Comparison of ENCODE assay signal across 8 mouse cellular contexts in the genomic region with DNA sequence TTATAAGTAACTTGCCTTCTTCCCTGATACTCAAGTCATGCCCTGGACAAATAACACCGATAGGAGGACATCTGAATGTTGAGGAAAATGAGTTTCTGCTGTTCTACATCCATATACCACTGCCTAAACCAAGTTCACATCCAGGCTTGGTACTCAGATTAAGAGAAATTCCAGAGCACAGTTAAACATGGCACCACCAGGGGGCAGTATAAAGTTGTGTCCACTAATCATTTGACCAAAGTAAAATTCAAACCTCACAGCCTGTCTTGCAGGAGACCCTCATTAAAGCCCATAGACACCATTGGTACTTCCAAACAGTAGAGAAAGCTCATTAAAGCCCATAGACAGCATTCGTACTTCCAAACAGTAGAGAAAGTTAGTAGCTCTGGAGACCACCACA.
DNase-seq lines count a peak whose midpoint lies in the region; ATAC-seq and TF ChIP-seq lines count a peak whose summit lies in the region.

No protein-coding gene starts in this region.

- H3K9ac ChIP-seq in heart, embryonic 11.5 days (ENCODE audit: low read depth, low read length), result no peak overlapping the region
- H3K9ac ChIP-seq in CH12.LX (ENCODE audit: insufficient read depth, low read depth), result no peak overlapping the region
- H3K9ac ChIP-seq in forebrain, postnatal 0 days, result no peak overlapping the region

- peak; percentile 77 to 80 for TF ChIP-seq CTCF in CH12.LX (conservative IDR thresholded peaks at IDR 0.05 in 1 of 2, IDR thresholded peaks at IDR 0.05 in 1 of 2; ENCODE audit: low read depth in 2 of 2, low read length in 2 of 2)
- TF ChIP-seq CTCF in forebrain, postnatal 0 days (IDR thresholded peaks at IDR 0.05; ENCODE audit: low read depth), result peak; percentile 66

- dilution Hi-C loops in CH12.LX (cut with MboI; ENCODE audit: extremely low pct_ligation_motif_present, extremely low pct_unique_long_range_greater_than_20kb, low sequenced_read_pairs), result no loop called here

- no peaks in the 10 kb centered on the region for H3K27me3 ChIP-seq in heart, embryonic 11.5 days (ENCODE audit: control insufficient read depth, insufficient read depth, low read length)
- H3K27me3 ChIP-seq in CH12.LX (replicated peaks), result no peaks in the 10 kb centered on the region
- no peaks in the 10 kb centered on the region for H3K27me3 ChIP-seq in forebrain, postnatal 0 days (ENCODE audit: insufficient read depth, low read length)

- WGBS in heart, embryonic 11.5 days (ENCODE audit: insufficient replicate concordance), result 40% methylated on average over 2 of the region's 2 CpGs
- WGBS in forebrain, postnatal 0 days, result 38% methylated on average over 2 of the region's 2 CpGs

- no peaks in the 10 kb centered on the region for H3K4me1 ChIP-seq in heart, embryonic 11.5 days (ENCODE audit: control insufficient read depth, insufficient read depth, low read length)
- peaks cover 0 to 2% of the 10 kb centered on the region in 2 experiments; a peak in 2 of 4 replicates for H3K4me1 ChIP-seq in CH12.LX (ENCODE audit: control insufficient read depth in 1 of 2, insufficient read depth in 2 of 2)
- H3K4me1 ChIP-seq in forebrain, postnatal 0 days (ENCODE audit: insufficient read depth), result no peaks in the 10 kb centered on the region

- H3K9me3 ChIP-seq in heart, embryonic 11.5 days (replicated peaks; ENCODE audit: control insufficient read depth, low read length), result no peaks in the 10 kb centered on the region
- H3K9me3 ChIP-seq in CH12.LX (replicated peaks; ENCODE audit: low read length), result no peaks in the 10 kb centered on the region
- no peaks in the 10 kb centered on the region for H3K9me3 ChIP-seq in forebrain, postnatal 0 days (ENCODE audit: low read length)

- H3K27ac ChIP-seq in heart, embryonic 11.5 days (ENCODE audit: low read depth, low read length), result no peak overlapping the region
- no peak overlapping the region for H3K27ac ChIP-seq in CH12.LX (ENCODE audit: insufficient read depth, low read depth)
- H3K27ac ChIP-seq in forebrain, postnatal 0 days (ENCODE audit: low read depth, low read length), result no peak overlapping the region

- no peak for TF ChIP-seq EP300 in CH12.LX (IDR thresholded peaks at IDR 0.05; ENCODE audit: low read length)

- in situ Hi-C loops in CH12.LX (cut with MboI; ENCODE audit: low pct_ligation_motif_present, low pct_unique_long_range_greater_than_20kb, low sequenced_read_pairs), result loop anchor here (25.0 kb wide), 1 partner anchor 211 kb away; no protein-coding TSS in a partner anchor

- peak; percentile 14 to 69 for DNase-seq in heart, adult 18-20 months
- peak; percentile 59 for DNase-seq in CH12.LX (ENCODE audit: extremely low read depth)
- DNase-seq in c-Kit-positive CD71-positive TER-119-positive erythroid progenitor cells, embryonic 14.5 days (ENCODE audit: low spot score), result peak; percentile 16
- DNase-seq in forebrain, postnatal 0 days, result peak; percentile 50
- peak; percentile 77 to 81 for DNase-seq in kidney, postnatal 4 days
- peak; percentile 68 for DNase-seq in lung, postnatal 10 days

- ATAC-seq in heart, embryonic 11.5 days (replicated peaks; ENCODE audit: insufficient number of reproducible peaks, low FRiP score, low TSS enrichment), result no peak
- no peak for ATAC-seq in forebrain, postnatal 0 days
- ATAC-seq in inflammation-experienced regulatory T-cells, adult 6 months, result no peak

- H3K79me2 ChIP-seq in CH12.LX (replicated peaks; ENCODE audit: control insufficient read depth, extremely low read depth, insufficient read depth, poor library complexity, severe bottlenecking), result no peaks in the 10 kb centered on the region

- no peak overlapping the region for H3K4me2 ChIP-seq in heart, embryonic 11.5 days
- no peak overlapping the region for H3K4me2 ChIP-seq in CH12.LX (ENCODE audit: insufficient read depth, low read depth, poor library complexity, severe bottlenecking)
- H3K4me2 ChIP-seq in forebrain, postnatal 0 days (ENCODE audit: low read depth), result no peak overlapping the region

- H3K36me3 ChIP-seq in heart, embryonic 11.5 days (ENCODE audit: control insufficient read depth, insufficient read depth, low read length), result no peaks in the 10 kb centered on the region
- H3K36me3 ChIP-seq in CH12.LX (replicated peaks in 1 of 2; ENCODE audit: control insufficient read depth in 1 of 2, insufficient read depth in 1 of 2, low read length in 1 of 2), result no peaks in the 10 kb centered on the region
- no peaks in the 10 kb centered on the region for H3K36me3 ChIP-seq in forebrain, postnatal 0 days (ENCODE audit: insufficient read depth)

- TF ChIP-seq RAD21 in CH12.LX (IDR thresholded peaks at IDR 0.05; ENCODE audit: low read depth, low read length), result peak; percentile 77

- H3K4me3 ChIP-seq in heart, embryonic 11.5 days (ENCODE audit: low read depth, low read length), result no peak overlapping the region
- no peak overlapping the region for H3K4me3 ChIP-seq in CH12.LX (replicated peaks in 1 of 3; ENCODE audit: low read depth in 2 of 3, low read length in 2 of 3, poor library complexity in 1 of 3)
- H3K4me3 ChIP-seq in forebrain, postnatal 0 days (ENCODE audit: low read depth, low read length), result no peak overlapping the region

- no peak for TF ChIP-seq POLR2A in CH12.LX (IDR thresholded peaks at IDR 0.05; ENCODE audit: low read depth, low read length)

TF ChIP-seq in CH12.LX, 34 proteins besides CTCF, POLR2A, EP300 and RAD21:
- peak; percentile 93 for TF ChIP-seq SMC3 (IDR thresholded peaks at IDR 0.05; ENCODE audit: low read depth, low read length)
- no peak for TF ChIP-seq NRF1 (IDR thresholded peaks at IDR 0.05; ENCODE audit: low read depth, low read length)
- no peak for TF ChIP-seq ZNF384 (IDR thresholded peaks at IDR 0.05; ENCODE audit: low read depth, low read length)
- peak; percentile 72 for TF ChIP-seq ZC3H11A (IDR thresholded peaks at IDR 0.05; ENCODE audit: low read depth, low read length)
- no peak for TF ChIP-seq ZKSCAN1 (IDR thresholded peaks at IDR 0.05; ENCODE audit: borderline replicate concordance, low read depth, low read length)
- TF ChIP-seq ZMIZ1 (IDR thresholded peaks at IDR 0.05; ENCODE audit: low read depth, low read length), result no peak
- TF ChIP-seq HCFC1 (IDR thresholded peaks at IDR 0.05; ENCODE audit: low read depth, low read length), result no peak
- TF ChIP-seq ETS1 (conservative IDR thresholded peaks at IDR 0.05; ENCODE audit: low read depth, low read length), result no peak

Comparison
In these comparisons a context has a peak if more than half of its experiments do, and no peak if none do; other contexts are left out.
1. DNase-seq: peak in every context shown above with its lines; median percentile 79 in kidney, postnatal 4 days; 68 in lung, postnatal 10 days; 59 in CH12.LX; 50 in forebrain, postnatal 0 days; 42 in heart, adult 18-20 months; 16 in c-Kit-positive CD71-positive TER-119-positive erythroid progenitor cells, embryonic 14.5 days.